Mouse (Mus musculus) T-helper 1 cell (primary cell): Measurements from ENCODE around the gene Gm10964.

ENCODE experiments used
- in situ Hi-C: fragments of 300-600 bp; cut with MboI, MseI; formaldehyde crosslinking; loops from one replicate; pipeline ENCODE4 v1.15.1; 2025; ENCODE audit warnings: high pct_unique_total_duplicates

Gene Gm10964

DNA sequence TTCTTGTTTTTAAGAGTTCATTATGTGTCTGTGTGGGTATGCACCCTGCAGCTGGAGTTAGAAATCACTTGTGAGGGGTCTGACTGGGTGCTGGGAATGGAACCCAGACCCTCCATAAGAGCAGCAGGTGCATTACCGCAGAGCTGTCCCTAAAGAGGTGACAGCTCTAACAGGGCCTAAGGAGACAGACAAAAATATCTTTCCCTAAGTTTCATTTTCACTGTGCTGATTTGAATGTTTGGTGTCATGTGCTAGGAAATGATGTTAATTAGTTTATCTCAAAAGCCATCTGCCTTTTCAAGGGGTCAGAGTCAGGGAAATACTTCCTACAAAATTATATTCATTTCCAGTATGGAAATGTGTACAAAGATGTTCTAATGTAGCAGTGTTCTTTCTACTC, at the start of gene Gm10964:
Gene Gm10964 (plus strand): TSS at position 38 of the 400 bp plus-strand sequence.
- in situ Hi-C loops = loop anchor here (5.0 to 10.0 kb wide), 2 partner anchors 305 to 342 kb away; no protein-coding TSS in a partner anchor

DNA sequence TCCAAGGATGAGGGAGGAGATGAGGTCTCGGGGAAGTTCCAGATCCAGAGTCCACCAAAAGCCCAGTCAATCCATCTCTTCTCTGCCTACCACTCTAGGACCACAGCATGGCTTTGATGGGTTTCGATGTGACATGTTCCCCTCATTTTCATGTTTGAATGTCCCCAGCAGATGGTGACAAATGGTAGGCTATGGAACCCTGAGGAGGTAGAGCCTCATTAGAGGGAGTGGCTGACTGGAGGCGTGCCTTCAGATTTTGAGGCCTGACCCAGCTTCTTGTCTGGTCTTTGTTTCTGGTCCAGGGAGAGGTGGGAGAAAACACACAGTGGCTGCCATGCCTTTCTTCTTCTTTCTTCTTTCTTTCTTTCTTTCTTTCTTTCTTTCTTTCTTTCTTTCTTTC, 48.7 kb upstream of the Gm10964 start:
- in situ Hi-C loops = no loop called here

DNA sequence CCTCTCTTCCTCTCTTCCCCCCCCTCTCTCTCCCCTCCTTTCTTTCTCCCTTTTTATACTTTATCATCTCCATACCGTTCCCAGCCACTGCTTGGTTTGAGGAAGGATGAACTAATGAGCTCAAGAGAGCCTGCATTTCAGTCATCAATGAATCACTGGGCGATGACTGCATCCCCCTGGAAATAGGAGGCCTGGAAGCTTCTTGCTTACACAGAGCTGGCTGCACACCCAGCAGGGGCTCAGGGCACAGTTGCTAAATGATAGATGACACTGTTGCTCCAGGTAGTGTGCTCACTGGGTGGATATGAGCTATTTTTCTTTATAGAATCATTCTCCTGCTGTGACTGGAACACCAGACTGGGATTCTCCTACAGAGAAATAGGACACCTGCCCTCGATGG, 43.6 kb upstream of the Gm10964 start:
- in situ Hi-C loops = no loop called here

DNA sequence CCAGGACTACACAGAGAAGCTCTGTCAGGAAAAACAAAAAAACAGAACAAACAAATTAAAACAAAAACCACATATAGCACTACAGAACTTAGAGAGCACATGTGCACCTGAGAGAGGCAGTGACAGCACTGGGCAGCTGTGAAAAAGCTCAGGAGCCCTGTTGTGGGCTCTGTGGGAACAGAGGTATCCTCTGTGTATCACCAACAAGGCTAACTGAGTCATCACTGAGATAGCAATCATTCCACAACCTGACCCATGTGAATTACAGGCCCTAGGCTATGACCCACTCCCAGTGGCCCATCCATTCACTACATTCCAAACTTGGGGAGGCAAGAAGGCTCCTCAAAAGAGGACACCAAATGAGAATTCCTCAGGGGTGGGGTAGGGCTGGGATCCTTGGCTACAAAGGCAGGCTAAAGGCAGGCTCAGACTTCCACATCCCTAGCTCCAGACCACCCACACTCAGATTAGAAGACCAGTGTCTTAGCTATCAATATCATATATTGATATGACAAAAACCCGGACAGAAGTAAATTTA, 42.7 kb upstream of the Gm10964 start:
- in situ Hi-C loops = no loop called here

DNA sequence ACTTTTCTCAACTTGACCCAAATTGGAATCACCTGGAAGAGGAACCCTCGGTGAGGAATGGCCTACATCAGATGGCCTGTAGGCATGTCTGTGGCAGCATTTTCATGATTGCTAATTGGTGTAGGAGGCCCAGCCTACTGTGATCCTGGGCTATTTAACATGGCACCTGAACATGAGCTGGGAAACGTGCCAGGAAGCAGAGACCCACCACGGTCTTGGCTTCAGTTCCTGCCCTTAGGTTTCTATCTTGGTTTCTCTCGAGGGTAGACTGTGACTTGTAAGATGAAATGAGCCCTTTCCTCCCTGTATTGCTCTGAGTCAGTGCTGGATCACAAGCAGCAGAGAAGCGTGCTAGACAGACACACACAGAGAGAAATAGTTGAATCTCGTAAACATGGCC, 34.5 kb upstream of the Gm10964 start:
- in situ Hi-C loops = no loop called here

DNA sequence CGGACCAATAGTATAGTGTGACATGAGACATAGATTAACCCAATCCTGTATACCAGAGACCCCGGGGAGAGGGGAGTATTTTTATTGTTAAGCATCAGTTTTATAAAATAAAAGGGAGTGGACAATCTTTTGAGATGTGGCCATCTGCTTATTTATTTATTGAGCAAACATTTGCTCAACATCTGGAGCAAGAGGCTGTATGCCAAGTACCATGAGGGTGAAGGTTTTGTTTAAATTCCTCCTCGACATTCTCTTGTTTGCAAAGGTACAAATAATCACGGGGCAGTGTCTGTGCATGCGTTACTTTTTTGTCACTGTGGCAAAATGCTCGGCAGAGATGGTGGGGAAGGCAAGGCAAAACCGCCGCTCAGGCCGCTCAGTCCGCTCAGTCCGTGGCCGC, 33.7 kb upstream of the Gm10964 start:
- in situ Hi-C loops = no loop called here

DNA sequence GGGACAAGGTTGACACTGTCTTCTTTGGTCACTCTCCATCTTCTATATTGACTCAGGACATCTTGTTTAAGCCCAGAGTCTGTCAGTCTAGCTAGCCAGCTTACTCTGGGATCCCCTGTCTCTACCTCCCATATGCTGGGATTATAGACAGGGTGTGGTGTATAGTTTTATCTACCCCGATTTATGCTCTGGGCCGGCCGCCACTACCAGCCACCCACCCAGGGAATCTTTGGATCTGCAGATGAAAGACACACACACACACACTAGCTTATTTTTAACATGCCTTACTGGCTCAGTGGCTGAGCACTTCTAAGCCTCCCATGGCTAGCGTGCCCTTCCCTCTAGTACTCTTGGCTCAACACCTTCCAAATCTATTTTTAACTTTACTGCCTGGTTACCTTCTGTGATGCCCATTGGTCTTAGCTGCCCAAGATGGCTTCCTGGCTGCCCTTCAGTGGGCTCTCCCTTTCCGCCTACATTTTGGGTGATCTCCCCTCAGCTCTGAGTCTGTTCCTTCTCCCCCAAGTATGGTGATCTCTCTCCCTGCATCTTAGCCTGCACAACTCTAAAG, 29.6 kb upstream of the Gm10964 start:
- in situ Hi-C loops = no loop called here

DNA sequence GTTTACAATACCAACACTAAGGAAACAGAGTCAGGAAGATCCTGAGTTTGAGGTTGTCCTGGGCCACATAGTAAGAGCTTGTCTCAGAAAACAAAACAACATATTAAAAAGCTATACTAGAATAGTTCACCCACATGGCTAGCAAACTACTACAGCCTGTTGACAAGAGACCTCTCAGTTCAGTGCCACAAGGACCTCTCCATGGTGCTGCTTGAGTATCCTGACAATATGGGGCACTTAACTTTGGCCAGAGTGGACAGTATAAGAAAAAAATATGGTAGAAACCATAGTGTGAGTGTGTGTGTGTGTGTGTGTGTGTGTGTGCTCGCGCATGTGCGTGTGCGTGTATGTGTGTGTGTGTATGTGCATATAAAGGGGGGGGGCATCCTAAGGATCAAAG, 27.0 kb upstream of the Gm10964 start:
- in situ Hi-C loops = no loop called here

DNA sequence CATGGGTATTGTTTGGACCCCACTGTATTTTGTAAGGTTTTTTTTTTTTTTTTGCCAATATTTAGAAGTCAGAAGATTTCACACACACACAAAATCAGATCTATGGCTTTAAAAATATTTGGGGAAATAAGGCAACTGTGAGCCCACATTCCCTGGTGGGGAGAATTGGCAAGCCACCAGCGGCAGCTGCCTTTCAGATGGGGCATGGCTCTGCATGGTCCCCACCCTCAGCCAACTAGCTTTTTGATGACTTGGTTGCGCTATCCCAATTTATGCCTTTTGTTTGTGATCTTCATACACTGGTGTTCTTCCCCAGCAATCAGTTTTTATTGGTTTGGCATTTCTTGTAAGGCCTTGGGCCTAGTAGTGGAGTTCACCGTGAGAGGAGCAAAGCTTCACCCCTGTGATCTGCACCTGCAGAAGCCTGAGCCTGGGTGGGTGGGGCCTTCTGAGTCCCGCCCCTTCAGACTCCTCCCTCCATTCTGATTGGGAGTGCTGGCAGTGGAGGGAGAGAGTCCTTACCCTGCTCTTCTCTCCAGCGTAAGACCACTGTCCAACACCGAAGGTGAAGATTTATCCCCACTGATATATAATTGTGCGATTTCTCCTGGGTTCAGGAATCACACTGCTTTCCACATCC, 24.8 kb upstream of the Gm10964 start:
- in situ Hi-C loops = no loop called here

DNA sequence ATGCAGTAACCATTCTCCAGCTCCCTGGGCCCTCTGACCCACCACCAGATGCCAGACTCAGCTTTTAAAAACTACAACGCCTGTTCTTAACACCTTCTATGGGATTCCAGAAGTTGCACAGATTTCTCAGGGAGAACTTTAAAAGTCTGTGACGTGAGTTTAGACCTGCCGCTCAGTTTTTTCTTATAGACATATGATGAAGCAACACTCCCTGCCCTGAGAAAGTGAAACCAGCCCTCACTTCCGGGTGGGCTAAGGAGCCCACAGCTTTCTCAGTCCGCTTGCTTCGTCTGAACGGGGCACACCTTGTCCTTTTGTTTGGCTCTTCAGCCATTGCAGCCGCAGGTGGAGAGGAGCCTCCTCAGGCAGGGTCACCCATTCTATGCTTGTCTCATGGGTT, 24.2 kb upstream of the Gm10964 start:
- in situ Hi-C loops = no loop called here

DNA sequence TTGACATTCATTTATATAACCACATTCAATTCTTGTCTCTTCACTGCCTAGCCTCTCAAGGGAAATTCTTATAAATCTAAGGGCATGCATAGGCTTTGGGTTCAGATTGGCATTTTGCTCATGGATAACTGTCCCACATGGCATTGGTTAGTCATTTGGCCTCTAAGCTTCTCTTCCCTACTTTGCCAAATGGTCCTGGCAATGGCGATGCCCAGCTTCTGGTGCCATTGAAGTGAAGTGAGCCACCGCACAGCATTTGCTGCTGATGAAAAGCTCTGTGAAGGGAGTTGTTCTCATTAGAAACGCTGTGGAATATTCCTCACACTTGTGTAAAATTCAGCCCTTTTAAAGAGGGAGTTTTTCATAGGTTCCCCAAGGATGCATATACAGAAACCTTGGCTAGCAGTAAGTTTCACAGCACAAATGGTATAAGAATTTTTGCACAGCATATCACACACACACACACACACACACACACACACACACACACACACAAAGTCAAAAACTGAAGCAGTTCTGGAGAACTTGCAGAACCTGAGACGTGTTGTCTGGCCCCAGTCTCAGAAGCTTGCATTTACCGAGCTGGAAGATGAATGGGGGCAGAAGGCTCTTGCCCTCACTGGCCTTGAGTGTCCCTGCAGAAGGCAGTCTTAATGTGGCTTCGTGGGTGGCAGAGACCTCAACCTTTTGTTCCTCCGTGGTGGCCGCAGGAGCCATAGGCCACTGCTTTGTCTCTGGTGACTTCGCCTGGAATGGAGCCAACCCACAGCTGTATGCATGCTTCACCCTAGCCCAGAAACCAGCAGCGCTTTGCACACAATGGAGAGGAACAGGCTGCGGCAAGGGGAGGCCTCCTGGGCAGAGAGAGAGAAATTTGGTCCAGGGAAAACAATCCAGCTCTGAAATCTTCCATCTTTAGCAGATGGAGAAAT, 23.1 kb upstream of the Gm10964 start:
- in situ Hi-C loops = no loop called here

DNA sequence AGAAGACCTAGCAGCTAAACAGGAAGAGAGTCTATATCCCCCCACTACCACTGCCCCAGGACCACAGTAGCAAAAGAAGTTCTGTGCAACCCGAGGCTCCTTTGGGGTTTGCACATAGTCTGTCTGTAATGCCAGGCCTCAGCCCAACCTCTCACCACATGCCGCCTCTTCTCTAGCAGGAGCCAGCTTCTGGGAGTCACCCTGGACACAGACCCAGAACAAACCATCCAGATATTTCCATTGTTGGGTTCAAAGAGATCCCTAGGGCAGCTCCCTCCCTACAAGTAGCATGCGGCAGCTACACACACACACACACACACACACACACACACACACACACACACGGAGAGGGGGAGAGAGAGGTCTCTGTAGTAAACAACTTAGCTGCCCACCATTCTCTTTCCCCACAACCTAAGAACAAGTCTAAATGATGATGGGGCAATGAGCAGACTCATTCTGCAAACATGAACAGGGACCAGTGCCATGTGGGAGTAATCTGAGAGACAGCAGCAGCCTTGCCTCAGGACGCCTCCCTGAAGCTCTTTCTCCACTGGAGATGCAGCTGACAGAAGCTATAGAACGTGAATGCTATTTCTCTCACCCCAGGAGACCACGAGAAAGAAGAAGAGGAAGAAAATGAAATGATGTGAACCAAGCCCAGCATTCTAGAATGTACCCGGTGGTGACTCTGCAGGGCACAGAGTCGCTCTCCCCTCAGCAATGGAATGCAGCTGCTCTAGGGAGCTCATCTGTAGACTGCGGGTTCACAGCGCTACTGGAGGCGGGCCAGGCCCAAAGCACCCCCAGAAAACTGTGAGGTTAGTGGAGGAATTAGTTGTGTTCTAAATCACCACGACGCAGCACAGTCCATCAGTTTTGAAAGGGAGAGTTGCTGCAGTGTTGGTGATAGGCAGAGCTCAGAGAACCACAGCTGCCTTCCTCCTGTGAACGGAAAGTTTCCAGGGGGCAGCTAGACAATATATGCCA, 22.1 kb upstream of the Gm10964 start:
- in situ Hi-C loops = no loop called here

DNA sequence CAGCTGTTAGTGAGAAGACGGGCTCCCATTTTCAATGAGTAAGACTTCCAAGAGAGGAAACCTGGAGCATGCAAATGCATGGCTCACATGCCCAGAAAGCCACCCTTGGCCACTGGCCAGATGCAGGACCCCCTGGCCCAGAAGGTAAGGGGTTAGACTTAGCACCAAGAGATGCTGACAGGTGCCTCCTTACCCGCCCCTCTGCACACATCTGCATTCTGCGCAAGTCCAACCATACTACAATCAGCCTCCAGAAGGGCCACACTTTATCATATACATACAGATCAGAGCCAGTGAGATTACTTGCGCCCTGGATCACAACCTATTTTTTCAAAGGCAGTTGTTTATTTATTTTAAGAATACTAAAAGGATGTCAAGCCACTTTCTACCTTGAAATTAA, 20.4 kb upstream of the Gm10964 start:
- in situ Hi-C loops = no loop called here

DNA sequence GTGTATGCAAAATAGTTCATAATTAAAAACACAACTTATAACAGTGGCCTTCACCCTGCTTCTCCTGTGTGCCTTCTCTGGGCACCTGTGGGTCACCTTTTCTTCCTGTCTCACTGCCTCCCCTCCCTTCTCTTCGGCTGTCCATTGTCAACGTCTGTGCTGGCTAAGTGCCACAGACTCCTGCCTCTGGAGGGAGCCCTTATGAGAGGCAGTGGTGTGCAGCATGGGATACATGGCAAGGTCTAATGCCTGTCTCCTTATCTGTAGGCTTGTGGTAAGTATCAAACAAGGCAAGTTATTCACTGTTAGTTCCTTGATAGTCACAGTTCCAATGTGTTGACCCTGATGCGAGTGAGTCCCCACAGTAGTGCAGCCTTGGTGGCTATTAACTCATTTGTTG, 15.0 kb upstream of the Gm10964 start:
- in situ Hi-C loops = no loop called here

DNA sequence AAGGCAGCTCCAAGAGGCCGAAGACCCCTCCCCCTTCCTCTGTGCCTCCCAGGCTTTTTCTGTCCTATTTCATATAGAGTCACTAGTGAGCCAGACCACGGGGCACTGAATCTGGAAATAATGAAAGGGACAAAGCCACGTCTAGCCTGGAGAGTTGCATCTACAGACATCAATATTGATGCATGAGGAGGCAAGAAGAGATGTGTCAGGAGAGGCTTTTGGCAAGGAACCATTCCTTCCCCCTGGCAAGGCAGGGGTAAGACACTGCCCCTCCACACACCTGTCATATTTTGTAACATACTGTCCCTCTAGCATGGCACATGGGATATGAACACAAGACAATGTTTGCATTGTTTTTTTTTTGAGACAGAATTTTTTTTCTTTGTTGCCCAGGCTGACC, 12.5 kb upstream of the Gm10964 start:
- in situ Hi-C loops = no loop called here

DNA sequence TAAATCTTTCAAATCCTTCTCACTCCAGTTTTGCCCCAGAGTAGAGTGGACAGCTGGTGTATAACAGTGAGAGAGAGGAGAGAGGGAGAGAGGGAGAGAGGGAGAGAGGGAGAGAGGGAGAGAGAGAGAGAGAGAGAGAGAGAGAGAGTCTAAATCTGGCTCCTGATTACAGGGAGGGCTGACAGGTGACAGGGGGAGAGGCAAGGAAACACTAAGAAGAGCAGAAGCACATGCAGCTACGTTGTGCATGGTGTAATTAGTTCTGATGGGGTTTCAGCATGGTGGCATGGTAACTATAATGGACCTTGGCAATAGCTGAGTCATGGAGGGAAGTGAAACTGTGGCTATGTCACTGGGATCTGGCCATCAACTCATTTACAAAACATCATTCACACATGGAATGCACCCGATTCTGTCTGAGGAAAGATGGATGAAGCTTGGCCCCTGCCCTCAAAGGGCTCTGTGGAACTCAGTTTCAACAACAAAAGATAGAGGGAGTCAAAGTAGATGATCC, 11.3 kb upstream of the Gm10964 start:
- in situ Hi-C loops = no loop called here

DNA sequence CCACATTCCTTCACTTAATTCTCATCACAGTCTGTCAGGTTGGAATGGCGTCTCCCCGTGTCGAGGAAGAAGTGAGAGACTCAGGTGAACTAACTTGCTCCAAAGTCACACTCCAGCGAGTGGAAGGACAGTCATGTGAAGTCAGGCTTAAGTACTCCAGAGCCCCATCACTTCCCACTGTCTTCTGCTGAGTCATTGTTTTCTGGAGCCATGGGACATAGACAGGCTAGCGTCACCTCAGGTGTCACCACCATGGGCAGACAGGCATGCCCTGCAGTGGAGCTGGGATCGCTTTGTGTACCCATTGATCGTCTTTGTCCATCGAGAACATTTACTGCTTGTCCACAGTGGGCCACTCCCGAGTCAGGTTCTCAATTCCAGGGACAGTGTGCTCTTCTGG, 9.3 kb upstream of the Gm10964 start:
- in situ Hi-C loops = loop anchor here (10.0 kb wide), 1 partner anchor 295 kb away; no protein-coding TSS in a partner anchor

DNA sequence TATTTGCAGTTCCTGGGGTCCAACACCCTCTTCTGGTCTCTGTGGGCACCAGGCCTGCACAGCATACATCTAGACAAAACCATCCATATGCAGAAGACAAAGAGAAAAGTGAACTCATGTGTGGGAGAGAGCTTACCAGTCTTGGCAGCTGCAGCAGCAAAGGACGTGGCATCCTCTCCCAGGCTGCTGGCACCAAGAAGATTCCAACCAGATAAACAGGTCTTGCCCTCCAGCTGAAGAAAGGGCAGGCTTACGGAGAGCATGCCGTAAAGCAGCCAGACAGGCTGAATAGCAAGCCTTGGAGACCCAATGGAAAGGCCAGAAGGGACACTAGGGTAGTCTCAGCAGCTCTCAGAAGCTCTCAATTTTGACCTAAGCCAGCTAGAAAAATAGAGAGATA, 7.0 kb upstream of the Gm10964 start:
- in situ Hi-C loops = loop anchor here (10.0 kb wide), 1 partner anchor 297 kb away; no protein-coding TSS in a partner anchor

DNA sequence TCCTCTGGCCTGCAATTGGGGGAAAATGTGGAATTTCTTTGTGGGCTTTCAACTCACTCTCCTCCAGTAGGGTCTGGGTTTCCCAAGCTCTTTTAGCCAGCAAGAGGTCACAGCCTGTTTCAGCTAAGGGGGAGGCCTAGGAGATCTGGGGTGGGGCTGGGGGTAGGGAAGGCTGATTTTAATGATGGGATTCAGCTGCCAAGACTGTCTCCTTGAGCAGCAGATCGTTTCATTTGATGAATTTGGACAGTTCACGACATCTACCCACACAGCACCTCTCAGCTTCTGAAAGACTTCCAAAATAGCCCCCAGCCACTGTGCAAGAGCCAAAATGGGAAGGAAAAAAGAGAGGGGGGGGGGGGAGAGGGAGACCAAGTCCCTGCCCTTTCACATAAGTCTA, 6.0 kb upstream of the Gm10964 start:
- in situ Hi-C loops = loop anchor here (10.0 kb wide), 1 partner anchor 298 kb away; no protein-coding TSS in a partner anchor

DNA sequence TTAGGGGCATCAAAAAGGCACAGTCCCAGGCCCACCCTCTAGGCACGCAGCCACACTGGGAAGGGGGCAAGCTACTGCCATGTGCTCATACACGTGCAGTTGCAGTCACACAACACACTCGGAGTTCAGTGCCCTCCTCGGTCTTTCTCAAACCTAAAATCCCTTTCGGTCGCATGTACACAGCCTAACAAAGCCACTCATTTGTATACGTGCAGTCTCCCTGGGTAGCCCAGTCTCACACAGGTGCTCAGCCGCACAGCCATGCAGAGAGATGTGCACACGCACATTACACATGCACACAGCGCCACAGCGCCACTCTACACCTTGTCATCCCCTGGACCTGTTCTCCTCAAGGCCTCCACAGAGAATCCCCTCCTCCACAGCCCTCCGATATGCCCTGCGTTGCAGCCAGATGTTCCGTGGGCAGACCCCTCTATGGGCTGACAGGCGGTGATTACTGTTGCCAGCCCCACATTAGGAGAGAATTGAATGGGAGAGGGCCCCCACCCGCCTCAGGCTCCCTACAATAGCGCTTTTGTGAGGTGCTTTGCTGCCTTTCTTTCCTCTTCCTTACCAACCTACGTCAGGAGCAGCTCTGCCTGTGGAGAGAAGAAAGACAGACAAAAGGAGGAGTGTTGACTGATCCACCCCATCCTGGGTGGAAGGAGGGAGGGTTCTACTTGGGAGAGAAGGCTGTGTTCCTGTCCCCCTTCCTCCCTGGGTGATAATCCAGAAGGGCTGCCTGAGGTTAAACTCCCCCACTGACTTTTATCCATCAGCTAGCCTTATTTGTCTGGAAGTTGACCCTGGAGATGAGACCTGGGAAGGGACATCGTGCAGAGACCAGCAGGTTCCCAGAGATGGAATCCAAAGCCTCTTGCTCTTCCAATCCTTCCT, 5.1 kb upstream of the Gm10964 start:
- in situ Hi-C loops = loop anchor here (10.0 kb wide), 1 partner anchor 299 kb away; no protein-coding TSS in a partner anchor
